Mouse (Mus musculus) layer of hippocampus, postnatal 25 days (tissue): ENCODE measurements around the gene Zfx. TPM values are rescaled to one million over a fixed set of nuclear protein-coding genes. Genes with fewer than 3 reads are reported as not detected.

Experiments
- DNase-seq, 2 experiments: peaks; one replicate each; pipeline ENCODE4 v3.0.0; 2022; ENCODE audit warnings: mixed read lengths in 2 of 2, low spot score in 1 of 2; ENCODE audit errors: extremely low spot score in 1 of 2
- total RNA-seq, 2 experiments: library from RNA; stranded (reverse); gene quantifications; 2 replicates each; pipeline ENCODE4 v1.2.3; 2021

Gene Zfx
- total RNA-seq, 2 experiments from 2014 or later: 25.3 to 31.6 TPM

DNA sequence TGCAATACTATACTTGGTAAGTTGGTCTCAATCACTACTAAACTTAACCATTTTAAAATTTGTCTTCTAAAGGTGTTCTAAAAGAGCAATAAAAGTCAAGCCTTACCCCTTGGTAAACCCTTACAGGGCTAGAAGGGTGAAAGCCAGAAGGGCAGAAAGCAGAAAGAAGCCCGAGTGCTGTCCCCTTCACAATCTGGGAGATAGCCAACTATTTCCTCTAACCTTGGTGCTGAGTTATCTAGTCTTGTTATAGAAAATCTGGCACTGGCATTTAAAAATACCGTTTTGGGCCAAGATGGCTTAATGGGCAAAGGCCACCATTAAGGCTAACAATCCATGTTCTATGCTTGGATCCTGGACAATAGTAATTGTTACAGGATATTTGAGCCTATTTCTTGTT lies 32.5 kb downstream of the Zfx start:
- DNase-seq: no peak

GRCm38 (mm10) chrX:94061246-94061645 lies 62.3 kb downstream of the Zfx start:
- DNase-seq: peak in 1 of 2 experiments; percentile 10

GRCm38 (mm10) chrX:94060751-94061150 lies 62.8 kb downstream of the Zfx start:
- DNase-seq: no peak

DNA sequence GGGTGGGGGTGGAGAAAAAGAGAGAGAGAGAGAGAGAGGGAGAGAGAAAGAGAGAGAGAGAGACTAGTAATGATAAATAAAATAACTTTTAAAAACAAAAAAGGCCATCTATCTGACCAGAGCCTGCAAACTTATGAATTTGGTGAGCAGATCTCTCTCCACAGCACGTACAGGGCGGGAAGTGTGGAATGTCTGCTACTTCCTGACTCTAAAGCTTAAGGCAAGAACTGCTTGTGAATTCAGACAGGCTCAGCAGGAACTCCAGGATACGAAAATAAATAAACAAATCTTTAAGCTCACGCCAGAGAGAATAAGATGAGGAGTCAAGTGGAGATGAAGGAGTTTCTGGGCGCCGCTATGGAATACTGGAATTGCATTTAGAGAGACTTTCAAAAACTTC lies 64.8 kb downstream of the Zfx start:
- DNase-seq: no peak

DNA sequence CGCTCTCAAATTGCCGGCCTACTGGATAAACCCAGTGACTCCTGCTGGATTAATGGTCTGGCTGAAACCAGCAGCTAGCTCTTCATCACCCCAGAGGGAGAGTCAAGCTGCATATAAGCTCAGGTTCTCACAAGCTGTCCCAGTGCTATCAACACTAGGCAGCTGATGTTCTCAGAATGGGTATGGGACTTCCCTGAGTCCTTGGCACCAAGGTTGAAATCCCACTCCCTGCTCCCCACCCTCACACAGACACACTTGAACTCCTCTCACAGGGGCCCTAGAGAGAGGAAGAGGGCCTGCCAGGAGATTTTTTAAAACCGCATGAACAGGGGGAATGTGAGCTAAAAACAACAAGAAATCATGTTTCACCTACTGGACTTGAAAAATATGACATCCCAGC lies 74.5 kb downstream of the Zfx start:
- DNase-seq: no peak

- DNase-seq: no peak
Observed at GRCm38 (mm10) chrX:94048048-94048447, 75.5 kb downstream of the Zfx start.

GRCm38 (mm10) chrX:94047381-94047780 lies 76.1 kb downstream of the Zfx start:
- no peak for DNase-seq

DNA sequence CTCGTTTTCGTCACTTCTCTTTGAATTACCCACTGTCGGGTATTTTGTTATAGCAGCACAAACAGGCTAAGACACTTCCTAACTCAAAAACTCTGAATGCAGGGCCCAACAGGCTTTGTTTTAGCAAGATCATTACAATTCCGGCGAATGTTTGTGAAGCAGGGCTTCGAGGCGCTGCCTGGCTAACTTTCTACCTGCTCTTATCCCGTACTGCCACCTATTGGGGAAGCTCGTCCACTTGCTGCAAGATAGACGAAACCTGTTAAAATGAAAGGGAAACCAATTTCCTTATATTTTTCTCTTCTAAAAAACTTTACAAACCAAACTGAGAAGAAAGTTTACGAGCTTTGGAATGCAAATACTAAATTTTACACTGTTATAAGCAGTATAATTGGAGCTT lies 90.6 kb downstream of the Zfx start:
- peak; percentile 6 to 42 for DNase-seq

GRCm38 (mm10) chrX:94030081-94030480 lies 93.4 kb downstream of the Zfx start:
- no peak for DNase-seq

Other genes with a start within 250 kb of the Zfx start
- gene AU015836, start 155.0 kb downstream of the Zfx start, total RNA-seq: not detected
- gene Eif2s3x, start 89.2 kb upstream of the Zfx start, total RNA-seq: 100 to 1,000 TPM in 1 of 2 experiments, 10 to 100 TPM in 1; 99.8 to 162 TPM
- gene Klhl15, start 110.9 kb upstream of the Zfx start, total RNA-seq: 10 to 100 TPM; 27.2 to 32.4 TPM
- gene Fam90a1b, start 243.1 kb upstream of the Zfx start, total RNA-seq: under 1 TPM; 0.19 to 0.20 TPM
- gene Apoo, start 243.4 kb upstream of the Zfx start, total RNA-seq: 10 to 100 TPM; 68.3 to 71.4 TPM